Mouse (Mus musculus) bone marrow macrophage, adult 2 months (primary cell): ENCODE data around the gene Adprhl1.

ENCODE experiments used
- CTCF ChIP-seq: IDR thresholded peaks from 2 replicates; pipeline ENCODE4 v1.5.1; 2012; ENCODE audit warnings: low read depth, mild to moderate bottlenecking, low read length, moderate library complexity
- POLR2A ChIP-seq: IDR thresholded peaks from 2 replicates; pipeline ENCODE4 v1.6.1; 2012; ENCODE audit warnings: mild to moderate bottlenecking, low read depth, low read length, borderline replicate concordance

DNA sequence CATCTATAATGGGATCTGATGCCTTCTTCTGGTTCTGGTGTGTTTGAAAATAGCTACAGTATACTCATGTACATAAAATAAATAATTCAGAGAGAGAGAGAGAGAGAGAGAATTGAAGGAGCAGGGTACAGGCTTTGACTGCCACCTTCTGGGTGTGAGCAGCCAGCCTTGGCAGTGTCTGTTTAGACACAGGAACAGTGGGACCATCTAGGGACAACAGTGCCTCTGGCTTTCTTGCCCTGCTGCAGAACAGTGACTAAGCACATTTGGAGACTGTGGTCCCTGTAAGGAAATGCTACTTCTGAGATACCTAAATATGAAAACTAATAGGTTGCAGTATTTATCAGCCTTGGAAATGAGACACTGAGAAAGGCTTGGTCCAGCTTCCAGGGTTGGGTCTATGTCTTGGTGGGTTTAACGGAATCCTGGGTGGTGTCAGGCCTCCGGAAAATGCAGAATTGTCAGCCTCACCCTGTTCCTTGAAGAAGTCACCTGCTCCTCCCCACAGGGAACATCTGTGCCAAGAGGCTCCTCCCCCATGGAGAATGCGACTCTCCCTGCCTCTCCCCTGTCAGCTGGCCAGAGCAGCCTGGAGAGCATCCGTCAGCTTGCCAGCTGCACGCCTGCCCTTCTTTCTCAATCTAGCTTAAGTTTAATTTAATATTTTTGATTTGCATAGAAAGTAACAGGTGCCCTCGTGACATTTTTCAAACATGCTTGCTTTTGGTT lies 45.2 kb downstream of the Adprhl1 start:
- no peak for TF ChIP-seq CTCF
- no peak for TF ChIP-seq POLR2A
